Mouse (Mus musculus): ENCODE results near the gene Eef1g. TPM values are rescaled to one million over a fixed set of nuclear protein-coding genes. Genes with fewer than 3 reads are reported as not detected.

The Eef1g gene
- polyA plus RNA-seq, 1 experiment from 2014 or later: 346 TPM

GRCm38 (mm10) chr19:8942276-8942964, 24.4 kb upstream of the Eef1g start:
- ATAC-seq: peak; percentile 37
- WGBS: under 1% methylated on average over 46 of the region's 46 CpGs
- peak overlapping the region; percentile 80 for H3K4me2 ChIP-seq (ENCODE audit: low read length)
- H3K27ac ChIP-seq (ENCODE audit: low read length): peak overlapping the region; percentile 96
- H3K9me3 ChIP-seq (ENCODE audit: control insufficient read depth, low read length): no peaks in the 10 kb centered on the region
- H3K4me1 ChIP-seq (replicated peaks; ENCODE audit: control insufficient read depth, insufficient read depth, low read length): peaks cover 30% of the 10 kb centered on the region
- peak overlapping the region; percentile 99 for H3K4me3 ChIP-seq (replicated peaks; ENCODE audit: low read length)
- no peaks in the 10 kb centered on the region for H3K27me3 ChIP-seq (replicated peaks; ENCODE audit: control insufficient read depth, insufficient read depth, low read length)
- peak overlapping the region; percentile 99 for H3K9ac ChIP-seq (replicated peaks; ENCODE audit: low read depth, low read length)
- H3K36me3 ChIP-seq (ENCODE audit: control insufficient read depth, insufficient read depth): peaks cover 12% of the 10 kb centered on the region

DNA sequence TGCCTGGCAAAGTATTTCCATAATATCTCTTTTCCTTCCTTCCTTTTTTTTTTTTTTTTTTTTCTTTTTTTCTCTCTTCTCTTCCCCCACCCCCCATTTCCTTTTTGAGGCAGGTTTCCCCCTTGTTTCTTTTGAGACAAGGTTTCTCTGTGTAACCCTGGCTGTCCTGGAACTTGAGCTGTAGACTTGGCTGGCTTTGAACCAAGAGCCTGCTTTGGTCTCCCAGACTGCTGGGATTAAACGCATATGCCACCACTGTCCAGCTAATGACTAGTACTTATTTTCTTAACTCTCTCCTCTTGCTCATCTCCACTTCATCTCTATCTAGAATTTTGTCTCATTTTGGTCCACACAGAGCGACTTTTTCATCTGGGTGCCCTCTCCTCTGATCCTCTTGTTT, 23.8 kb upstream of the Eef1g start:
- Histone ChIP-seq H3K9ac (replicated peaks; ENCODE audit: low read depth, low read length) (peak overlapping the region; percentile 99), H3K27ac (ENCODE audit: low read length) (no peak overlapping the region), H3K36me3 (ENCODE audit: control insufficient read depth, insufficient read depth) (peaks cover 18% of the 10 kb centered on the region), H3K27me3 (replicated peaks; ENCODE audit: control insufficient read depth, insufficient read depth, low read length) (no peaks in the 10 kb centered on the region), H3K9me3 (ENCODE audit: control insufficient read depth, low read length) (no peaks in the 10 kb centered on the region), H3K4me3 (replicated peaks; ENCODE audit: low read length) (peak overlapping the region; percentile 99), H3K4me1 (replicated peaks; ENCODE audit: control insufficient read depth, insufficient read depth, low read length) (peaks cover 30% of the 10 kb centered on the region), H3K4me2 (ENCODE audit: low read length) (peak overlapping the region; percentile 80)
- no peak for ATAC-seq
- WGBS: 66% methylated on average over 2 of the region's 2 CpGs

- H3K4me2 ChIP-seq (ENCODE audit: low read length): peak overlapping the region; percentile 80
- H3K27me3 ChIP-seq (replicated peaks; ENCODE audit: control insufficient read depth, insufficient read depth, low read length): no peaks in the 10 kb centered on the region
- H3K4me1 ChIP-seq (replicated peaks; ENCODE audit: control insufficient read depth, insufficient read depth, low read length): peaks cover 30% of the 10 kb centered on the region
- ATAC-seq: no peak
- 0 out of 2 replicates have a peak overlapping the region, but pooled peaks have one; percentile 1 for H3K9ac ChIP-seq (replicated peaks; ENCODE audit: low read depth, low read length)
- peaks cover 27% of the 10 kb centered on the region for H3K36me3 ChIP-seq (ENCODE audit: control insufficient read depth, insufficient read depth)
- no peak overlapping the region for H3K27ac ChIP-seq (ENCODE audit: low read length)
- H3K4me3 ChIP-seq (replicated peaks; ENCODE audit: low read length): no peak overlapping the region
- H3K9me3 ChIP-seq (ENCODE audit: control insufficient read depth, low read length): no peaks in the 10 kb centered on the region
- WGBS: 49% methylated on average over 5 of the region's 5 CpGs
Observed at GRCm38 (mm10) chr19:8944062-8944461, 22.8 kb upstream of the Eef1g start.

DNA sequence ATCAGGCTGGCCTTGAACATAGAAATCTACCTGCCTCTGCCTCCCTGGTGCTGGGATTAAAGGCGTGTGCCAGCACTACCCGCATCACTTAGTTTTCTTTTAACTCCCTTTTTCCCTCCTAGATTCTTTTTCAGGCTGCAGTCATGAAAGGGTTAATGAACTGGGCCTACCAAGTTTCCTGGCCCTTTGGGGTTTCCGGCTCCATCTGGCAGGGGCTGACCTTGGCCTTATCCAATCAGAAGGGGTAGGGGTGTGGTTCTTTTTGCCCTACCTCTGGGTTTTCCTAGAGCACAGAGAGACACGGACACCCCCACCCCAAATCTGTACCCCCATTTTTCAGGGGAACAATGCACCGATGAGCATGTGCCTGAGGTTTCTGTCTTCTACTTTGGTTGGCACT, 22.1 kb upstream of the Eef1g start:
- Histone ChIP-seq H3K27ac (ENCODE audit: low read length) (no peak overlapping the region), H3K4me3 (replicated peaks; ENCODE audit: low read length) (peak overlapping the region; percentile 8), H3K4me2 (ENCODE audit: low read length) (peak overlapping the region; percentile 16), H3K9ac (replicated peaks; ENCODE audit: low read depth, low read length) (0 out of 2 replicates have a peak overlapping the region, but pooled peaks have one; percentile 3), H3K36me3 (ENCODE audit: control insufficient read depth, insufficient read depth) (peaks cover 29% of the 10 kb centered on the region), H3K4me1 (replicated peaks; ENCODE audit: control insufficient read depth, insufficient read depth, low read length) (peaks cover 30% of the 10 kb centered on the region), H3K27me3 (replicated peaks; ENCODE audit: control insufficient read depth, insufficient read depth, low read length) (no peaks in the 10 kb centered on the region), H3K9me3 (ENCODE audit: control insufficient read depth, low read length) (no peaks in the 10 kb centered on the region)
- 19% methylated on average over 5 of the region's 5 CpGs for WGBS
- ATAC-seq: no peak

- Histone ChIP-seq H3K9ac (replicated peaks; ENCODE audit: low read depth, low read length) (no peak overlapping the region), H3K4me1 (replicated peaks; ENCODE audit: control insufficient read depth, insufficient read depth, low read length) (peaks cover 30% of the 10 kb centered on the region), H3K27me3 (replicated peaks; ENCODE audit: control insufficient read depth, insufficient read depth, low read length) (no peaks in the 10 kb centered on the region), H3K4me2 (ENCODE audit: low read length) (peak overlapping the region; percentile 16; the same call in 1 of the 2 replicates), H3K27ac (ENCODE audit: low read length) (no peak overlapping the region), H3K4me3 (replicated peaks; ENCODE audit: low read length) (no peak overlapping the region; the same call in 1 of the 2 replicates), H3K9me3 (ENCODE audit: control insufficient read depth, low read length) (no peaks in the 10 kb centered on the region), H3K36me3 (ENCODE audit: control insufficient read depth, insufficient read depth) (peaks cover 31% of the 10 kb centered on the region)
- ATAC-seq: no peak
- WGBS: 85% methylated on average over 6 of the region's 6 CpGs
Observed at GRCm38 (mm10) chr19:8945251-8945650, 21.6 kb upstream of the Eef1g start.

DNA sequence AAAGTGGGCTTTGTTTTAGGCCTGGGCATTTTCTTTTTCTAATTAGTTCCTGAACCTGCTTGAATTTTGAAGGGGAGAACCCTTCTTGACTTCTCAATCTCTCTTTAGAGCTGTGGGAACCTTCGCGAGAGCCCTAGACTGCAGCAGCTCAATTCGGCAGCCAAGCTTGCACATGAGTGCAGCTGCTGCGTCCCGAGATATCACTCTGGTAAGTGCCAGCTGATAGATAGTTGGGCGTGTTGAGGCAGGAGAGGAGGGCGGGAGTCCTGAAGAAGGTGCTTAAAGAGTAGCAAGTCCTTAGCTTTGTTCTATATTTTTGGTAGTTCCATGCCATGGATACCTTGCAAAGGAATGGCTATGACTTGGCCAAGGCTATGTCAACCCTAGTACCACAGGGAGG, 19.9 kb upstream of the Eef1g start:
- peaks cover 32% of the 10 kb centered on the region for H3K4me1 ChIP-seq (replicated peaks; ENCODE audit: control insufficient read depth, insufficient read depth, low read length)
- H3K27ac ChIP-seq (ENCODE audit: low read length): no peak overlapping the region
- WGBS: 96% methylated on average over 7 of the region's 7 CpGs
- no peak overlapping the region for H3K4me2 ChIP-seq (ENCODE audit: low read length)
- no peak for ATAC-seq
- H3K9ac ChIP-seq (replicated peaks; ENCODE audit: low read depth, low read length): no peak overlapping the region
- no peak overlapping the region for H3K4me3 ChIP-seq (replicated peaks; ENCODE audit: low read length)
- no peaks in the 10 kb centered on the region for H3K27me3 ChIP-seq (replicated peaks; ENCODE audit: control insufficient read depth, insufficient read depth, low read length)
- peaks cover 47% of the 10 kb centered on the region for H3K36me3 ChIP-seq (ENCODE audit: control insufficient read depth, insufficient read depth)
- H3K9me3 ChIP-seq (ENCODE audit: control insufficient read depth, low read length): no peaks in the 10 kb centered on the region

- peaks cover 47% of the 10 kb centered on the region for H3K36me3 ChIP-seq (ENCODE audit: control insufficient read depth, insufficient read depth)
- no peak for ATAC-seq
- no peaks in the 10 kb centered on the region for H3K27me3 ChIP-seq (replicated peaks; ENCODE audit: control insufficient read depth, insufficient read depth, low read length)
- 89% methylated on average over 5 of the region's 5 CpGs for WGBS
- H3K9ac ChIP-seq (replicated peaks; ENCODE audit: low read depth, low read length): no peak overlapping the region
- no peak overlapping the region for H3K4me2 ChIP-seq (ENCODE audit: low read length)
- H3K9me3 ChIP-seq (ENCODE audit: control insufficient read depth, low read length): no peaks in the 10 kb centered on the region
- H3K4me1 ChIP-seq (replicated peaks; ENCODE audit: control insufficient read depth, insufficient read depth, low read length): peaks cover 32% of the 10 kb centered on the region
- no peak overlapping the region for H3K4me3 ChIP-seq (replicated peaks; ENCODE audit: low read length)
- H3K27ac ChIP-seq (ENCODE audit: low read length): no peak overlapping the region
Observed at GRCm38 (mm10) chr19:8950190-8950589, 16.7 kb upstream of the Eef1g start.

DNA sequence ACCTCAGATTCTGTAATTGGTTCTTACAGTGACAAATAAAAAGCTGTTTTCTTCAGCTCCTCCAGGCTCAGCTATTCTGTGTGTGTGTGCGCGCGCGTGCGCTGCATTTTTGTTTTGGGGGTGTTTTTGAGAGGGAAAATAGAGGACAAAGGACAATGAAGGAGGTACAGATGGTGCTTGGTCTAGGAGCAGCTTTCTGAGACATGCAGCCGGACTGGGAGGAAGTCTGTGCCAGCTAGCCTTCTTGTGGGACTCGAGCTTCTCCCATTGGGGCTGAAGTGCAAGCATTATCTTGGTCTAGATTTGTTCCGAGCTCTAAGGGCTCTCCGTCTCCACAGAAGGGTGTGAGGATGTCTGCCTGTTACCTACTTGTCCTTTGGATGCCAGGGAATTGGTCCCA, 14.6 kb upstream of the Eef1g start:
- Histone ChIP-seq H3K4me1 (replicated peaks; ENCODE audit: control insufficient read depth, insufficient read depth, low read length) (peaks cover 35% of the 10 kb centered on the region), H3K27me3 (replicated peaks; ENCODE audit: control insufficient read depth, insufficient read depth, low read length) (no peaks in the 10 kb centered on the region), H3K4me2 (ENCODE audit: low read length) (peak overlapping the region; percentile 55), H3K4me3 (replicated peaks; ENCODE audit: low read length) (no peak overlapping the region), H3K9ac (replicated peaks; ENCODE audit: low read depth, low read length) (peak overlapping the region; percentile 55; the same call in 1 of the 2 replicates), H3K36me3 (ENCODE audit: control insufficient read depth, insufficient read depth) (peaks cover 39% of the 10 kb centered on the region), H3K9me3 (ENCODE audit: control insufficient read depth, low read length) (no peaks in the 10 kb centered on the region), H3K27ac (ENCODE audit: low read length) (peak overlapping the region; percentile 93)
- WGBS: 35% methylated on average over 9 of the region's 9 CpGs
- ATAC-seq: peak; percentile 6

DNA sequence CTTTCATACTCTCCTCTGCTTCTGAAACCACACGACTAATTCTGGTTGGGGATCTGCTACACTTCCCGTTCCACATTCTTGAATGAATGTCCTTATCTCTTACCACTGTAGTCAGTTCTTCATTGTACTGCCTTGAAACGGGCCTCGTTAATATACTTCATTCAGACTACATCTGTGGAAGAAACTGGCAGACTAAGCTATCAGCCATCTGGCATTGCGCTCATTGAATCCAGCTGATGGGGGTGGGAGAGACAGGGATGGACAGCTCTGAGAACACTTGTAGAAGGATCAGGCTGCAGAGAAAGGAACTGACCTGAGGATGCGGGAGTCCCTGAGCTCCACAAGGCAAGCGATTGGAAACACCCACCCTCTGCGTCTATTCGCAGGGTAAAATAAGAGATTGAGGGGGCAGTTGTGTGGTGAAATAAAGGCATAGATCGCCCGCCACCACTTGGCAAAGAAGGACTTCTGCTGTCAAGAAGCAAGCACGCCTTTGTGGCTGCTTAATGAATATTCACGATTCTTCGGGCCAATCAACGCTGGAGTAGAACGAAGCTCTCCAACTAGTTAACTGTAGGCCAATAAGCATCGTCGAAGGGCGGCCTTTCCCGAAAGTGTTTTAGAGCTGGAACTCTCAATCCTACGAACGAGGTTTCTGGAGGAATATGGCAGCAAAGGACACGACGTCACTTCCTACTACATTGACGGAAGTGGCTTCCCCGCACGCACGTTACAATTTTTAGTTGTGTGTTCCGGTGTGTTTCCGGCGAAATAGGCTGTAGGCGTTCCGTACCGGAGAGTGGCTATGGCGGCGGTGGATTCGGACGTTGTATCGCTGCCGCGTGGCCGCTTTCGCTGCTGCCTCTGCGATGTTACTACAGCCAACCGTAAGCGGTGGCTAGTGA, 13.5 kb upstream of the Eef1g start, which contains the start of gene Tut1:
Tut1 (plus strand) TSS at position 713 of the 905 bp plus-strand sequence.
- Histone ChIP-seq H3K4me3 (replicated peaks; ENCODE audit: low read length) (peak within 1 kb of the TSS; percentile 79), H3K27me3 (replicated peaks; ENCODE audit: control insufficient read depth, insufficient read depth, low read length) (no peaks in the 10 kb centered on the region), H3K27ac (ENCODE audit: low read length) (peak within 1 kb of the TSS; percentile 93), H3K4me2 (ENCODE audit: low read length) (peak within 1 kb of the TSS; percentile 98), H3K4me1 (replicated peaks; ENCODE audit: control insufficient read depth, insufficient read depth, low read length) (peaks cover 35% of the 10 kb centered on the region), H3K9ac (replicated peaks; ENCODE audit: low read depth, low read length) (peak within 1 kb of the TSS; percentile 73), H3K9me3 (ENCODE audit: control insufficient read depth, low read length) (no peaks in the 10 kb centered on the region), H3K36me3 (ENCODE audit: control insufficient read depth, insufficient read depth) (peaks cover 28% of the 10 kb centered on the region)
- under 1% methylated on average over 46 of the region's 46 CpGs for WGBS
- ATAC-seq: peak; percentile 96

Data from forebrain, embryonic 16.5 days (tissue).